Mouse (Mus musculus) CD4-positive, CD25-positive, alpha-beta regulatory T cell, adult 4 months (primary cell): Measurements from ENCODE around the gene Hoxa9. TPM values are rescaled to one million over a fixed set of nuclear protein-coding genes. Genes with fewer than 3 reads are reported as not detected.

Experiments used
- ATAC-seq: one replicate; pipeline ENCODE4 v1.8.0; 2017
- polyA plus RNA-seq, 2 experiments: library from polyadenylated mRNA; unstranded; fragments of 100-300 nt; shearing (Covaris generic); gene quantifications; one replicate each; pipeline ENCODE4 v1.2.1; 2017

The Hoxa9 gene
- under 1 TPM in 1 of 2 experiments, not detected in 1; 0.17 TPM for polyA plus RNA-seq

DNA sequence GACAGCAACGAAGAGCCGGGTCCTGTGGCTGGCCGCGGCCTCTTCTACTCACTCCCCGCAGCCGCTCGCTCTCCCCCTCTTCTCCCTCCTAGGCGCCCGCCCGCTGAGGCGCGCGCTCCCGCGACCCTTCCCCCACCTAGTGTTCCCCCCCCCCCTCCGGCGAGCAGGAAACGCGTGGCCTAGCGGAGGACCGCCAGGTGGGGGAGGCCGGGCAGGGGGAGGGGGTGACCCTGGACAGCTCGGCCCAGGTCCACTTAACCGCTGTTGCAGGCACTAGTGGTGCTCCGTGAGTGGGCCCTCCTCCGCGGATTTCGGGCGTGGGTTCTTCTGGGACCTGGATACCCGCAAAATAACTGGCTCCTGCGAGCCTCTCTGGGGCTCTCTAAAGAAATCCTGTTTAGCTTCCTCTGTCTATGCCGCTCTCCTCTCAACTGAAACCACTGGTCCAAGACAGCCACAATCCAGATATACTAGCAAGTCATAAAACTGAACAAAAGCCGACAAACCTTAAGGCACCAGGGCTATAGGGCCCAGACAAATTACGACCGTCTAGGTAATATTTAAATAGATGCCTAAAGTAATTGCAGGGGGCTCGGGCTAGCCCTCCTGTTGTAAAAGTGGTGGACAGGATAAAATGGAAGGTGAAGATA is at the start of gene Hoxa9:
Gene Hoxa9 (minus strand): TSS at position 574 of the 650 bp plus-strand sequence.
- no peak for ATAC-seq

DNA sequence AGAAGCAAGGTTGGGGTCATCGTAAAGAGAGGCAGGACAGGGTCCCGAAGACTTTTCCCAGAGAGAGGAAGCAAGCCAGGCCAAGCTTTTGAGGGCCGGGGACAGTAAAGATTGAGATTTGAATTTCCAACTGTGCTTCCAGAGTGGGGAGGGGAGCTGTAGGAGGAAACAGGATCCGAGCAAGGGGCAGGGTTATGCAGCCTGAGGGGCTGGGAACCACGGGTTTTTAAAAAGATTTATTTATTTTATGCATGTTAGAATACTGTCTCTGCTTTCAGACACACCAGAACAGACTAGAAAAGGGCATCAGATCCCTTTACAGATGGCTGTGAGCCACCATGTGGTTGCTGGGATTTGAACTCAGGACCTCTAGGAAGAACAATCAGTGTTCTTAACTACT is 46.0 kb upstream of the Hoxa9 start:
- no peak for ATAC-seq

DNA sequence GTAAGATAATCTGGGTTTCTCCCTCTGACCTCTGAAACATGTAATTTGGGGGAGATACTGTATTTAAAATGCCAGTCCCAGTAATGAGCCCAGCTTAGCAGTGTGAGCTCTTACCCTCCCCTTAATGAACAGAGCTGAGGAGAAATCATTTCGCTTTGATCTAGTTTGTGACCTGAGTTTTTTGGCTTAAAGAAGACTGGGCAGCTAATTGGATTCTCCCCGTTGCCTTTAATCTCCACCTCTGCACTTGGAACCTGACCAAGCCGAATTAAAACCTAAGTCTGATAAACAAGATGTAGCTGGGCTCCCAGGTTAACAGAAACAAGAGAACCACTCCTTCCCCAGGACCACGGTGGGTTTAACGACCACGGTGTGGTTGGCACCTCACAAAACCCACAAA is 45.5 kb upstream of the Hoxa9 start:
- no peak for ATAC-seq

DNA sequence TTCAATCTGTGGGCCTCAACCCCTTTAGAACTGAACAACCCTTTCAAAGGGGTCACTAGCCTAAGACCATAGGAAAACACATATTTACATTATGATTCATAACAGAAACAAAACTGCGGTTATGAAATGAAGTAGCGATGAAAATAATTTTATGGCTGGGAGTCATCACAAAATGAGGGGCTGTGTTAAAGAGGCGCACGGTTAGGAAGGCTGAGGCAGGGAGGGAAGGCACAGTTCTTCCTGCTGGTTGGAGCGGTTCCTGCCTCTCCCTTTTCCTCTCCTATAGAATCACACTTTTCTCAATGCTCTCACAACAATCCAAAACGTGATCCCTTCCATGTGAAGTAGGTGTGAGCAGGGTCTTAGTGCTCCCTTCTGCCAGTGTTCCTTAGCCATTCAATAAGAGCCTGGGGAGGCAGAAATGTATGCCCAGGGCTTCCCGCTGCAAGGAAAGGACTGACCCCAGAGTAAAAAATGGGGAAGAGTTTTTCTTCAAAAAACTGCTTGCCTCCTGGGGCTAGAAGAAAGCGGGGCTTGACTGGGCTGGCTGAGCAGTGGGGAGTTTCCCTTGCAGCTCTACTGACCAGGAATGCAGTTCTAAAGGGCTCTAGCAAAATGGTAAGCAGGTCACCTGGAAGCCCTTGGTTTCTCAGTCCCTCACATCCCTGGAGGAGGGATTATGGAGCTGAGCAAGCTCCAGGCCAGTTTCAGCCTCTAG is 44.8 kb upstream of the Hoxa9 start:
- no peak for ATAC-seq

DNA sequence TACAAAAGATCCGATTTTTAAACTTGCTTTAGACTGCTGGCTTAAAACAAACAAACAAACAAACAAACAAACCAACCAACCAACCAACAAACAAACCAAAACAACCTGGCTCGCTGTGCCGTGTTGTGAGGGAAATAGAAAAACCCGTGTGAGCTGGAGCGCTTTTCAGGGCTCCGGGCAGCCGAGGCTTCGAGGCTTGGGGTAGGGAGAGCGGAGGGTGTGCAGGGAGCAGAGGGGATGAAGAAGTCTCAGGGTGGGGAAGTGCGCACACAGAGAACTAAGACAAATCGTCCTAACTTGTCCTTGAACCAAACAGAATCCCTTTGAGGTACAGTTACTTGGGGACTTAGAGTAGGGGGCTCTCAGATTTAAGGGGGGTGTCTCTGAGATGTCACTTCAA is 43.7 kb upstream of the Hoxa9 start:
- no peak for ATAC-seq

DNA sequence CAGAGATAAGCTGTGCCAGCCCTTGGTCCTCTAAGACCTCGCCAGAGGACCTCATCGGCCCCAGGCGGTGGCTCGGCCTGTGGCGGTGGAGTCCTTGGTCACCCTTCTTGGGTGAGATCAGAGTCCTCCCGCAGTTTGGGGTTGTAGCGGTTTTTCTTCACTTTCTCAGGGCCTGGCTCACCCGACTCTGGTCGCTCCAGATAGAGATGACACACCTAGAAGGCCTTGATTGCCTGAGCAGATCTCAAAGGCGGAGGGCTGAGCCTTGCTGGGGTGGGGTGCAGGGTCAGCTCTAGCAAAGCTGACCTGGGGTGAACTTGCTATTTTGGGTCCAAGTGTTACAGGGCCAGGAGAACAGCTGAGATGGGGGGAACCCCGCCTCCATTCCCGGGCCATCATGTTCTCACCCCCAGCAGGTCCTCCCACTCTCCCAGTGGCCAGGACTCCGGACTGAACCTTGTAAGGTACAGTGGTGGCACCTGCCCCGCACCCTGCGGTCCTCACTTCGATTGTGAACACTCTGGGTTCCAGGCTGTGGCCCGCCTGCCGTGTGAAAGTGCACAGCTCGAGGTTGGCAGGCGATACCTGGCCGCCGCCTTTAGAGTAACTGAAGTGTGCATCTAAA is 42.9 kb upstream of the Hoxa9 start:
- ATAC-seq, result no peak

DNA sequence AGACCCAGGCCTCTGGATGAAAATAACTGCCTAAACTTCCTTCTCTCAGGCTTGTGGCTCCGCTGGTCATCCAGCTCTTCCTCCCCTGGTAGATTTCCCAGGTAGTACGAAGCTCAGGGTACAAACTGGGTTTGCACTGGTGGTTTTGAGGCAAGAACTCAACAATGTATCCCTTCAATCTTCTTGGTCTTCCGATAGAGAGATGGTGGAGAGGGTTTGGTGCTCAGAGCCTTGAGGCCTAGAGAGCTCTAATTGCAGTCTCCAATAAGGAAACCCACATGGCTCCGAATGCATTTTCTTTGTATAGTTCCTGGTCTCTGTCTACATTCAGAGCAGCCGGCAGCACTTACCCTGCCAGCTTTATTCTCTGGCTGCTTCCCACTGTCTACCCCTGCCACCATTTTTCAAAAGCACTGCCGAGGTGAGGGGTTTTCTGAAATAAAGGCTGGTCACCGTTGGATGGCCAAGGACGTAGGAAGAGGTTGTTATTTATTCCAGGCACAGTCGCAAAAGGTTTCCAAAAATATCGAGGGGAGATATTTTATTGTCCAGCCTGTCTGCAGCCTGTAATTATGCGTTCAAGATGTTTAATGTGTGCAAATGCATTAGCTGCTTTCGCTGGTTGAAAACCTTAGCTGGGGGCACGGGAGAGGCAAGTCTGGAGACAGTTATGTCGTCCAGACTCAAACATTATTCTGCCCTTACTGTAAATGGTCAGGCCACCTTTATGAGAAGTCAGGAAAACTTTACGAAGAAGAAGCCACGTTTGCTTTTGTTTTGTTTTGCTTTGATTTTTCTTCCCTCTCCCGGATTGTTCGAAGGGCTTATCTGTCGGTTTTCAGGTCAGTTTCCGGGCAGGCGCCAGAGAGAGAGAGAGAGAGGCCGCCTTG is 42.1 kb upstream of the Hoxa9 start:
- no peak for ATAC-seq

DNA sequence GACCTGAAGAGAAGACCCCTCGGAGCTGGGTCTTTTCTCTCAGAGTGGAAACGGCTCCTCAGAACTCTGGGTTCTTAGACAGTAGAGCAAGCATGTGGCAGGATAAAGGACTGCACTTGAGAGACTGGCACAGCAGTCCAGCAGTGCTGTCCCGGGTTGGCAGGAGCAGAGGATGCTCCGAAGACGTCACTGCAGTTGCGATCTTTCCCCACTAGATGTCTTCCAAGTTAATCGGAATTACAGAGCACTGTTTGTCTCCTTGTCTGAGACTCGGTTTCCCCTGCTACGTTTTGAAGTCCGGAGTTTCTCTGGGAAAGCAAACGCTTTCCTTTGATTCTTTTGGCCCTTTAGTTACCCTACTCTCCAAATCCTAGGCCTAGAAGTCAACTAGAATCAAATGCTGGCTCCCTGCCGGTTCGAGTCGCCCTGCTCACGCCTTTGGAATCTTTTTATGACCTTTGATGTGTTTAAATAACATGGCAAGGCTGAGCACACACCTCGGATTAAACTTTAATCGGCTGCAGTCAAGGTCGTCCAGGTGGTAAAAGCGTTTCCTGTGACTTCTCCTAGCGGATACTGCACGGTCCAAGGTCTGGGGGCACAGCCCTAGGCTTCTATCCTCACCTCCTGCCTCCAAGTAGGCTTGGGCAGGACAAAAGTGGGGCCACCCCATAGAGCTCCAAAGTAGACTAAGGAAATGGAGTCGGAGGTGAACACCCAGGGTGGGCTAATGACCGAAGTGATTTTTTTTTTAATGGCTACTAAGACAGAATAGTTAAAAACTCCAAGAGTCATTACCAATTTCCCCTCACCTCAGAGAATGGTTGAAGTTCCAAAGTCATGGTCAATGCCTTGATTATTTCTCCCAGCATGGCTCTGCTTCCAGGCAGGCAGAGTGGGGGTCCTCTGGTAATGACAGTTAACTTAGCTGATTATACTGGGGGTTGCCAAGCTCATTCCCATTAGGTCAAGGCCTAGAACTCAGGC is 39.9 kb upstream of the Hoxa9 start:
- peak; percentile 78 for ATAC-seq

DNA sequence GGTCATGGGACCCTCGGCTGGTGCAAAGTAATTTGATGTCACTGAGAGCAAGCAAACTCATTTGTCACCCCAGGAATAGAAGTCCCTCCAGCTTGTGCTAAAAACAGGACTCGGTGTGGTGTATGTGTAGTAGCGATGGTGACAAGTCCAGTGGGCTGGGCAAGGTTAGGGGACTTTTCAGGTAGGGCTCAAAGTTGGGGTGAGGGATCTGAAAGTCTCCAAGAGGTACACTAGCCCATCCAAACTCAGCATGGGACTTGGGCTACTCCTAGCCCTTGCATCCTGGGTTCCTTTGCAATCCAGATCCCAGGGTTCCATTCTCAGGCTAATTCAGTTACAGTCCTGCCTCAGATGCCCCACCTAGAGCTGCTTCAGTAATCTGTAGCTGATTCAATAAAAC is 37.9 kb upstream of the Hoxa9 start:
- ATAC-seq, result no peak

DNA sequence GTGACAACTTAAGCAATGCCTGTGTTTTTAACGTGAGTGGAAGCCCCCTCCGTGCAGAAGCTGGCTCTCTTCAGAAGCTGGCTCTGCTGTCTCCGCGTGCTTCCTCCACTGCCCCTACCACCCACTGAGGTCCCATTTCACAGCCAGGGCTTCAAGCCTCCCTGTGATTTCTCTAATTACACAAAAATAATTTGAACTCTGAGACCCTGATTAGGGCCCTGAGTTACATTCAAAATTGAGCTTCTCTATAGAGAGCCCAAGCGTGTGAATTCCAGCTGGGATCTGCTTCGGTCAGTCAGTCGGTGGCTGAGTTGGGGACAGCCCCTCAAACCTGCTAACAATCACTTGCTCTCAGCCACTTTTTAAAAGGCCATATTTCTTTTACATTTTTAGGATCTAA is 37.5 kb upstream of the Hoxa9 start:
- ATAC-seq, result no peak

DNA sequence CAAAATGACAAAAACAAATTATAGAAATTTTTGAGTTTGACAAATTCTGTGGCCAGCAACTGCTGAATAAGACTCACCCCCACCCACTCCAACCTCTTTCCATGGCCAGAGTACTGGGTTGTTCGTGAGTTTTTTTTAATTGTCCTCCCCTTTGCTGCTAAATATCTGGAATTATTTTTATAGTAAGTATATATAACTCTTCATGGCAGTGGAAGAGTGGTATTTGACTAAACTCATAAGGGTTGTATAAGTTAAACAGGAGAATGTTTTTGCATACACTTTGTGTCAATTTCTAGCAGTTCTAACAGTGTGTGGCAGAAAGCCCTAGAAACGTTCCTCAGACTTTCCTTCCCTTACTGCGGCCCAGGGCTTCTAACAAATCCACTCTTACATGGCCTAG is 36.8 kb upstream of the Hoxa9 start:
- ATAC-seq, result no peak

DNA sequence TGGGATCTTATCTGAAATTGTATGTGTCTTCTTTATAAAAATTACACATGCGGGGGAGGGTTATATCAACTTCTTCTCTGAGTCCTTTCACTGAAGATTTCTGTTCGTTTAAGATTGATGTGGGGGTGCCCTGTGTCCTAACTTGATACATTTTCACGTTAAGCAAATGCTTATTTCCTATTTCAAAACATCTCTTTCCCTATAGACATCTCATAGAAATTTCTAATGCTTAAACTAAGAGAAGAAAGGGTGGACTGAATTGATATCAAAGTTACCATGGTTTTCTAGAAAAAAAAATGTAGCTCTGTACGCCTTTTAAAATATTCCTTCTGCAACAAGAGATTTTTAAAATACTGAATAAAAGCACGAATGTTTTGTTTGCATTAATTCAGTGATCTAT is 36.3 kb upstream of the Hoxa9 start:
- no peak for ATAC-seq

DNA sequence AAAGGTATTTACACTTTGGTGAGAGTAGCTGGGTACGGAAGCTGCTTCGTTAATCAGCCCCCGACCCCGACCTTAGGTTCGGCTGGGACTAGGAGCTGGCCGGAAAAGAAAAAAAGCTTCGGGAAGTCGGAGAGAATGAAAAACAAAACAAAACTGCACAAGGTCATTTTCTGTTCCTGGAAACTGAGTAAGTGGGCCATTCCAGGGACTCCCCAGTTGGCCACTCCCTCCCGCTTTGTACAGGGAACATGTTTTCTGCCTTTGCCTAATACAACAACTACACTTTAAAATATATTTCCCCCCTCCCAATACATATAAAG is 35.7 kb upstream of the Hoxa9 start:
- no peak for ATAC-seq

DNA sequence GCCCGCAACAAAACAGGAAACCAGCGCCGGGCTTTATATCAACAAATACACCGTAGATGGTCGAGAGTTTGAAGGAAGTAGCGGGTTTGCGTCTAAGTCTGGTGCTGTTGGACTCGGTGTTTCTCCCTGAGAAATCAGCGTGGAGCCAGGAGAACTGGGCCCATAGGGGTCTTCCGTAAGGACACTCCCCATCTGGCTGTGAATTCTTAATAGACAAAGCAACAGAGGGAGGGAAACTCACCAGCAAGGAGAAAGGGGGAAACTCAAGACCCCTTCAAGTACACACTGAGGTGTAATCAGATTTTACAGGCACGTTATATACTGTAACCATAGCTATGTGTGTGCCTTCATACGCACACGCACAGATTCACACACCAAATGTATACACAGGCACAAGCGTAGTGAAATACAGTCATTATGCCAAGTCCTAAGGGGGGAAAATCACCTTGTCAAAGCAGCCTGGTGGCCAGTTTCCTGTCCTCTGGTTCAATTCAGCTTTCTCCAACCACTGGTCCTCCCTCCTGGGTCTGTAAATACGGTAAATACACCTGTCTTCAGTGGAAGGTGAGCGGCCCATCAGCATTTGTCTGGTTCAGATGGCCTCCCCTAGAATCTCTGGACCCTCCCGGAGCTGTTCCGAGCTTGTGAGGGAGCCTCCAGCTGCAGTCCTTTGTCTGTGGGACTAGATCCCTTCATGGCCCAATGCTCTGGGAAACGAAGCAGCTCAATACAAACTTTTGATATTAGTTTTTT is 35.2 kb upstream of the Hoxa9 start:
- no peak for ATAC-seq

DNA sequence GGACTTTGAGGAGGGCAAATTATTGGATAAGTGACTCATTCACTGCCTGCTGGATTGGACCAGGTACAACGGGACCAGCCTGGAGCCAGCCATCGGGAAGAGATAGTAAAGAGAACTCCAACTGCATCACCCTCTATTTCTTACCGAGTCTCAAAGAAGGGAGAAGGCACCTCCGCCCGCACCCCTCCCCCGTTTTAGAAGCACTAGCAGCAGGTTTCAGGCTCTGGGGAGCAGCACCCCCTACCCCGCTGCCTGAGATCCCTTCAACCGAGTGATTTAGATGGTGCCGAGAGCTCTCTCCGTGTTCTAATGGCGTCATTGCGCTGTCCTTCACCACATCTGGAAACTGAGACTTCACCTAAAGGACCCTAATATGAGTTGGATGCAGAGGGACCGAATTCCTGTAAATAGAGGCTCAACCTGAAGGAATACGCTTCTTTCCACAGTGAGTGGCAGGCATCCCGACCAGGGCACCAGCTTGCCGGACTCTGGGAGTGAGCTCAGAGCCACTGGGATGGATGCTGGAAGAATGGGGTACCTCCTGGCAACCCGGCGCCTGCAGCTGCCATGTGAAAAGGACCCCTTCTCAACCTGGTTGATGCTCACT is 34.5 kb upstream of the Hoxa9 start:
- ATAC-seq, result no peak

DNA sequence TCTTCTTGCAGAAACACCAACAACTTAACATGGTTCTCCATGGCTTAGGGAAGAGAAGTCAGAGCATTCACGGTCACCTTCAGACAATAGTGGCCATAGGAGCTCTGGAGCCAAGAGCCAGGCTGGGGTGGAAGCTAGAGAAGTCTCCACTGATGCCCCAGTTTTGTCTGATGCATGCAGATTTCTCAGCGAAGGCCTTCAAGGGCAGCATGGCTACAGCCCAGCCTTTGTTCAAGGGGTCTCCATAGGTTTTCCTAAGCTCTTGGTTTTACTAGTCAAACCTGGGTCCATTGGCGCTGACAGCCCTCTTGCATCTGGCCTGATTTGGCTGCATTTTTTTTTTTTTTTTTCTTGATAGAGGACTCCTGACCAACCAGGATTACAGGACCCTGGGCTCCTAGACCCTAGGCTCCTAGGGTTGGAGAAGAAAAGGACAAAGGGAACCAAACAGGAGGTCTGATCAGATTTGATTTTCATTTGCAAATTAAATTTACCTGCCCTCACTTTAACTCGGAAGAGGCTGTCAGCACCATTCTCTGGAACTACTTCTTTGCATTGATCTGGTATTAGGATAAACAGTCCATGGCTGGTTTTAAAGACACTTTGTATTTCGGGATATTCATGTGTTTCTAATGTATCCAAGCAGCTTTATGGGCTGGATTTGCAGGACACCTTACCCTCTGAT is 33.4 kb upstream of the Hoxa9 start:
- ATAC-seq, result no peak

DNA sequence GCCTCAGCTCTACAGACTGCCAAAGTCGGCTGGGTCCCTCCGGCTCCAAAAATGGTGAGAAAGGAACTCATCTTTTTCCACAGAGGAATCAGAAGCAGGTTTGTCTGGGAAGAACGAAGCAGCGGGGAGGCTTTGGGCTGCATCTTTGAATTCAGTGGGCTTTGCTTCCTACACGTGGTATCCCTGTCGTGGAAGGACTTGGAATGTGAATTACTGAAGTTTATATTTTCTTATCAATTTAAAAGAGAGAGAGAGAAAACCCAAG is 32.4 kb upstream of the Hoxa9 start:
- ATAC-seq, result no peak

DNA sequence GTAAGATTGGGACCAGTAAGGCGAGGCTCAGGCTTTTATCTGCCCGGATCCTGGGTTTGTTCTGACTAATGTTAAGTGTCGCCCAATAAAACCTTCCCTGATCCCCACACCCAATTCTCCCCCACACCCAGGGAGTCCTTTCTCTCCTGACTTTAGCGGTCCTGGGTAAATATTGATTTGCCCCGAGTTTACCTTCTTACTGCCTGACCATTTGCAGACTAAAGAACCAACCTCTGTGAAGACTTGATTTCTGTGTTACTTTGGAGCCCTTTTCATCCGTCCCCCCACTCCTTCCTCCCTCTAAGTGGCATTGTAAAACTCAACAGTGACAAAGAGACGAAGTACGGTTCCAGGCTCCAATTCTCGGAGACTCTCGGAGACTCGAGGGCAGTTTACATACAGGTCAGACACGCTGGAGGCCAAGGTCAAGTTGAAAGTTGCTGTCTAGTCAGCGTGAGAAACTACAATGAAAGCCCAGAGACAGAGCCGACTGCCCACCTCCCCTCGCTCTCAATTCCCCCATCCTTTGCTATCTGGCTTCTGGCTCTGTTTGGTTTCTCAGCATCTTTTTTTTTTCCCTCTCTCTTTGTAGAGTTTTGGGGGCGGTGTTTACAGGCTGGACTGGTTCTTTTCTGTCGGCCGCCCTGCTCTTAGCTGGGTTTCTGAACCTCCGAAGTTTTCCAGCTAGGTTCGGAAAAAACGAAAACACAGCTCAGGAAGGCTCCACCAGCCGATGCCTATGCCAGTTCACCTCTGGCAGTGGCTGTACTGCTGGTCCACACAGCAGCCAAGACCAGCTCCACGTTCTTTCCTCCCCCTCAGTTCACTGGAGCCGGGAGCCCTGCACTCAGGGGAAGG is 31.8 kb upstream of the Hoxa9 start:
- no peak for ATAC-seq

DNA sequence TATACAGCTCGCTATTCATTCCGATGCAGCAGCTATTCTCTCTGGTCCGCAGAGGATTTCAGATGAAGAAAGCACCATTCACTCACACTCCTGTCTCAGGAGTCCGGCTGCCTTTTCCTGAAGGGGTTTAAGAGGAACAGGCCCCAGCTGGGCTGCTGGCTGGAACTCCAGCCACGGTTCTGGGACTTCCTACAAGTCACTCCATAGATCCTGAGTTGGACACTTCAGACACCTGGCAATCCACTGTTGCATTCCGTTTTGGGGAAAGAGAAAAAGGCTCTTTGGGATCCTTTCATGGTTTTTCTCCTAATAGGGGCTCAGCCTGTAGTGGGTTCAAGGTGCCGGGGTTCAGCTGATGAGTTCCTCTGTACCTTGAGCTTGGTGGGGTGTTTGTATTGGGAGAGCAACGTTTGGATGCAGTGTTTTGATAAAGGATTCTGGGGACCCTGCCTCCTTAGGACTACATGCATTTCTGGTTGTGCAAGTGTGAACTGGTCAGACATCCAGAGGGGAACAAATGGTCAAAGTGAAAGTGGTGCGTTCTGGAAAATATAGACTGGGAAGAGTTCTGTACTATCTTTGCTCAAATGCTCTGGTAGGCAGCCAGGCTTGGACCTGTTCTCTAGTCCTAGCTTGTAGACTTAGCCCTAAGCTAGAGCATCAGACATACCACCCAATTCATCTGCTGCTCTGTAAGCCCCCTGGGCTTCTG is 31.0 kb upstream of the Hoxa9 start:
- no peak for ATAC-seq
